Mouse (Mus musculus) frontal cortex, adult 2 months (tissue): ENCODE measurements at regions not wholly inside any gene's neighbourhood (a gene's known extent, or its start where the extent isn't known, plus 50 kb on each side); places are given as distances from the start of the nearest gene placed in this dataset.

Source experiments
- DNase-seq, 2 experiments: peaks; one replicate each; pipeline ENCODE4 v3.0.0; 2022; ENCODE audit warnings: low spot score in 1 of 2; ENCODE audit errors: extremely low spot score in 1 of 2

DNA sequence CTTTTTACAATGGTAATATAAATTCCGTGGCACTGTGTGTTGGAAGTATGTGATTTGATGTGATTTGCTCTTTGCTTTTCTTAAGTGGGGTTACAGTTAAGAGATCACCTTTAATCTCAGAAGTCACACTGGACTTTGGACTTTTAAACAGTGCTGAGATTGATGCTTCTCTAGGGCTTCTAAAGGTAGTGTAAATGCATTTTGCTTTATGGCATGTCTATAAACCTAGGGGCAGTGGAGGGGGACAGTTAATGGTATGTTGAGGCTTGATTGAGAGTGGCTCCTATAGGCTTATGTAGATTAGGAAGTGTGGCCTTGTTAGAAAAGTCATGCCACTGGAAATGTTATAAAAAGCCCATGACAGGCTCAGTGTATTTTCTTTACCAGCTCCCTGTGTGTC is 735.3 kb downstream of the Nap1l3 start:
- no peak for DNase-seq

DNA sequence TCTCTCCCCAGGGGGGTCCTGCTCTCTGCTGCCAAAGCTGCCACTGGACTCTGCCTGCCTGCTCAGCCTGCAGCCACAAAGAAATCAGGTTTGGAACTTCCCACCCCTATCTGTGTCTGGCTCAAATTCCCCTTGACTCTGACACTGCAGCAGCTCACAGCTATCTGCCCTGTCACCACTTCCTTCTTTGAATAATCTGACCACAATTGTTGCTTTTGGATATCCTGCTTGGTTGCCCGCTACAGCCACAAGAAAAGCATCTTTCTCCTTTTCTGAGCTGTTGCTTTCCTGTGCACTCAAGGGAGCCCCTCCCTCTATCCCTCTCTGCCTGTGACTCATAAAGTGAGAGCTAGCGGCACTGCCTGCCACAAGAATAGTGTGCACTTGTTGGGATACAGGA is 742.6 kb downstream of the Nap1l3 start:
- DNase-seq, result peak in 1 of 2 experiments; percentile 0

DNA sequence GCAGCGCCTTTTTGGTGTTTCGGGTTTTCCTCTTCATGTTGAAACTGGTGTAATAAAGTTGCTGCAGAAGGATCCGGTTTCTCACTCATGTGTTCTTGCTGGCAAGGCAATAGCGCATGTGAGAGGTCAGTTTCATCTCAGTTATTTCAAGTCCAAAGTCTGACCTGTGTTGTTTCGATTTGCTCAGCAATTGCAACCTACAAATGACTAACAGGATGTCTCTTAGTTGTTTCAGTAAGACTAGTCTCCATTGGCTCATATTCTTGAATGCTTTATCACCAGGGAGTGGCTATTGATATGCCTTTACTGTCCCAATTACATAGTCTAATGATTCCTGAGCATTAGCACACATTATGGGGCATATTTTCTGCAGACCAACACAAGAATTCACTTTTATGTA is 751.7 kb downstream of the Nap1l3 start:
- no peak for DNase-seq

DNA sequence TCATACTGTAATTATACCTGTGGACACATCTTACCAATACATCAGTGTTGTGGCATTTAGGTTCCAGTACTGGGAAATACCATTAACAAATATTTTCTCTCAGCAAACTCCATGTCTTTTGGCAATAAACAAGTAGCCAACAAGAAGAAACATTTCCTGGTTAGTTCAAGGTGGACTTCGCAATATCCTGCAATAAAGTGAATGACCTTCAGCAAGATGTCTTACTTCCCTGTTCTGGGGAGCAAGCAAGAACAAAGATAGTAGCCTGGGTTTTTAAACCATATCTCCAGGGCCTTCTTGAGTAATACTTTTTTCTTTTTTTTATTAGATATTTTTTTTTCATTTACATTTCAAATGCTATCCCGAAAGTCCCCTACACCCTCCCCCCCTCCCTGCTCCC is 760.0 kb downstream of the Nap1l3 start:
- DNase-seq, result no peak

DNA sequence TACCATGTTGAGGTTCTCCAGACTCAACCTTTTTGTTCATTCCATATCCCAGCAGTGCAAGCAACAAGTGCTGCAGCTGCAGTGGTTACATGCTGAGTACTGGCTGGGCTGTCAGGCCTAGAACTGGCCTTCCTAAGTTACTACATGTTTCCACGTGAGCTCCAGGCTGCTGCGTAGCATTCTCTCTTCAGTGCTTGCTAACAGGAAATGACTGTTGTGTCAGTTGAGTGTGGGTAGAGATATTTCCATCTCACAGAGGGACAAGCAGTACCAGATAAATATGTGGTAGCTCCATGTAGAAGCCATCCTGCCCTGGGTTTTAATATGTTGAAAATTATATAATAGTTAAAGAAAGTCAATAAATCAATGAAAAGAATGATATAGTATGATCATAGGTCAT is 785.1 kb downstream of the Nap1l3 start:
- DNase-seq, result no peak

DNA sequence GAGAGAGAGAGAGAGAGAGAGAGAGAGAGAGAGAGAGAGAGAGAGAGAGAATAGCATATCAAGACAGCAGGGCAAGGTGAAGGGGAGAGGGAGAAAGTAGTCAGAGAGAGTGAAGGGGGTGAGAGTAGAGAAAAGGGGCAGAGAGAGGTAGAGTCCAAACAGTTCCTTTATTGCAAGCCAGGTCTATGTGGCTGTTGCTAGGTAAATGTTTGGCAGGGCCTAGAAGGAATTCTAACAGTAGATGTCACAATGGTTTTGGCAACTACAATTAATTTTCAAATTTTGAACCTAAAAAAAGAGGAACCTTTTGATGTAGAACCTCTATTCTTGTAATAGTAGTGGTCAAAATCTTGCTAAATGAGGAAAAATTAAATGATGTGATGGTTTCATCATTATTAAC is 804.3 kb downstream of the Nap1l3 start:
- DNase-seq, result no peak
